Mouse (Mus musculus): ENCODE results near the gene Mttp. TPM values are rescaled to one million over a fixed set of nuclear protein-coding genes. Genes with fewer than 3 reads are reported as not detected.

The Mttp gene
- polyA plus RNA-seq (2015; fragmentation: Nextera tagmentation; extraction: Ambion mirVana): 41.6 and 64.3 TPM in 2 replicates

GRCm38 (mm10) chr3:138144642-138145171 lies at the start of gene Mttp:
Gene Mttp (minus strand): TSS chr3:138144968.
- peaks cover 3% of the 10 kb centered on the region; the same call in 1 of the 2 replicates for H3K36me3 ChIP-seq
- WGBS: 1% methylated on average over 8 of the region's 8 CpGs
- peak within 1 kb of the TSS; percentile 72 for H3K4me3 ChIP-seq (replicated peaks)
- H3K4me1 ChIP-seq: no peaks in the 10 kb centered on the region
- peak within 1 kb of the TSS; percentile 66 for H3K4me2 ChIP-seq
- H3K9me3 ChIP-seq: no peaks in the 10 kb centered on the region
- peak; percentile 32; the same call in 1 of the 2 replicates for ATAC-seq (ENCODE audit: insufficient read depth, low FRiP score, low read depth)
- peak within 1 kb of the TSS; percentile 100 for H3K27ac ChIP-seq
- peak within 1 kb of the TSS; percentile 73 for H3K9ac ChIP-seq
- no peaks in the 10 kb centered on the region for H3K27me3 ChIP-seq (replicated peaks)

GRCm38 (mm10) chr3:138193683-138194302 lies 49.0 kb upstream of the Mttp start, which contains the start of gene 4930579F01Rik:
Gene 4930579F01Rik (minus strand): TSS chr3:138193825.
- Histone ChIP-seq H3K4me1 (no peaks in the 10 kb centered on the region), H3K36me3 (no peaks in the 10 kb centered on the region), H3K4me3 (replicated peaks) (no peak within 1 kb of the TSS), H3K9me3 (no peaks in the 10 kb centered on the region), H3K9ac (no peak within 1 kb of the TSS), H3K4me2 (no peak within 1 kb of the TSS), H3K27me3 (replicated peaks) (no peaks in the 10 kb centered on the region), H3K27ac (no peak within 1 kb of the TSS)
- 78% methylated on average over 15 of the region's 15 CpGs for WGBS
- no peak for ATAC-seq (ENCODE audit: insufficient read depth, low FRiP score, low read depth)

GRCm38 (mm10) chr3:138192260-138192659 lies 47.5 kb upstream of the Mttp start:
- Histone ChIP-seq H3K36me3 (no peaks in the 10 kb centered on the region), H3K4me2 (no peak overlapping the region), H3K27ac (no peak overlapping the region), H3K27me3 (replicated peaks) (no peaks in the 10 kb centered on the region), H3K9me3 (no peaks in the 10 kb centered on the region), H3K4me1 (no peaks in the 10 kb centered on the region), H3K4me3 (replicated peaks) (no peak overlapping the region), H3K9ac (no peak overlapping the region)
- ATAC-seq (ENCODE audit: insufficient read depth, low FRiP score, low read depth): no peak
- WGBS: 62% methylated on average over 7 of the region's 7 CpGs

GRCm38 (mm10) chr3:138185995-138186930 lies 41.5 kb upstream of the Mttp start:
- H3K4me1 ChIP-seq: no peaks in the 10 kb centered on the region
- no peaks in the 10 kb centered on the region for H3K36me3 ChIP-seq
- H3K9ac ChIP-seq: no peak overlapping the region
- no peak for ATAC-seq (ENCODE audit: insufficient read depth, low FRiP score, low read depth)
- 83% methylated on average over 26 of the region's 26 CpGs for WGBS
- no peaks in the 10 kb centered on the region for H3K9me3 ChIP-seq
- no peaks in the 10 kb centered on the region for H3K27me3 ChIP-seq (replicated peaks)
- H3K27ac ChIP-seq: no peak overlapping the region
- no peak overlapping the region for H3K4me2 ChIP-seq
- no peak overlapping the region for H3K4me3 ChIP-seq (replicated peaks)

- Histone ChIP-seq H3K4me2 (no peak overlapping the region), H3K27ac (no peak overlapping the region), H3K27me3 (replicated peaks) (no peaks in the 10 kb centered on the region), H3K9ac (no peak overlapping the region), H3K36me3 (no peaks in the 10 kb centered on the region), H3K4me3 (replicated peaks) (no peak overlapping the region), H3K4me1 (no peaks in the 10 kb centered on the region), H3K9me3 (no peaks in the 10 kb centered on the region)
- WGBS: 33% methylated on average over 4 of the region's 4 CpGs
- ATAC-seq (ENCODE audit: insufficient read depth, low FRiP score, low read depth): 0 out of 2 replicates have a peak, but pooled peaks have one; percentile 35
Measured at GRCm38 (mm10) chr3:138185290-138185689, 40.5 kb upstream of the Mttp start.

- Histone ChIP-seq H3K27me3 (replicated peaks) (no peaks in the 10 kb centered on the region), H3K4me2 (no peak overlapping the region), H3K27ac (no peak overlapping the region), H3K9ac (no peak overlapping the region), H3K9me3 (no peaks in the 10 kb centered on the region), H3K4me1 (no peaks in the 10 kb centered on the region), H3K36me3 (no peaks in the 10 kb centered on the region), H3K4me3 (replicated peaks) (no peak overlapping the region)
- no peak for ATAC-seq (ENCODE audit: insufficient read depth, low FRiP score, low read depth)
- WGBS: 75% methylated on average over 7 of the region's 7 CpGs
Measured at GRCm38 (mm10) chr3:138183371-138183770, 38.6 kb upstream of the Mttp start.

- no peaks in the 10 kb centered on the region for H3K36me3 ChIP-seq
- H3K27me3 ChIP-seq (replicated peaks): no peaks in the 10 kb centered on the region
- ATAC-seq (ENCODE audit: insufficient read depth, low FRiP score, low read depth): no peak
- H3K4me2 ChIP-seq: no peak overlapping the region
- no peak overlapping the region for H3K9ac ChIP-seq
- H3K4me3 ChIP-seq (replicated peaks): no peak overlapping the region
- no peaks in the 10 kb centered on the region for H3K9me3 ChIP-seq
- no peak overlapping the region for H3K27ac ChIP-seq
- 80% methylated on average over 2 of the region's 2 CpGs for WGBS
- no peaks in the 10 kb centered on the region for H3K4me1 ChIP-seq
Measured at GRCm38 (mm10) chr3:138182019-138182418, 37.3 kb upstream of the Mttp start.

- no peak for ATAC-seq (ENCODE audit: insufficient read depth, low FRiP score, low read depth)
- WGBS: 55% methylated on average over 6 of the region's 6 CpGs
- no peak overlapping the region for H3K4me2 ChIP-seq
Measured at GRCm38 (mm10) chr3:138175551-138175950, 30.8 kb upstream of the Mttp start.

GRCm38 (mm10) chr3:138173291-138173690 lies 28.5 kb upstream of the Mttp start:
- H3K4me3 ChIP-seq (replicated peaks): no peak overlapping the region
- no peak for ATAC-seq (ENCODE audit: insufficient read depth, low FRiP score, low read depth)
- H3K36me3 ChIP-seq: no peaks in the 10 kb centered on the region
- H3K27me3 ChIP-seq (replicated peaks): no peaks in the 10 kb centered on the region
- WGBS: 78% methylated on average over 10 of the region's 10 CpGs
- no peaks in the 10 kb centered on the region for H3K4me1 ChIP-seq
- H3K27ac ChIP-seq: no peak overlapping the region
- no peak overlapping the region for H3K4me2 ChIP-seq
- H3K9ac ChIP-seq: no peak overlapping the region
- no peaks in the 10 kb centered on the region for H3K9me3 ChIP-seq

More at GRCm38 (mm10) chr3:138175551-138175950, 30.8 kb upstream of the Mttp start:
- H3K4me1 ChIP-seq: no peaks in the 10 kb centered on the region
- no peaks in the 10 kb centered on the region for H3K27me3 ChIP-seq (replicated peaks)
- no peak overlapping the region for H3K9ac ChIP-seq
- no peak overlapping the region for H3K4me3 ChIP-seq (replicated peaks)
- H3K36me3 ChIP-seq: no peaks in the 10 kb centered on the region
- no peak overlapping the region for H3K27ac ChIP-seq
- H3K9me3 ChIP-seq: no peaks in the 10 kb centered on the region

GRCm38 (mm10) chr3:138162553-138163183 lies 17.9 kb upstream of the Mttp start:
- Histone ChIP-seq H3K4me1 (no peaks in the 10 kb centered on the region), H3K4me3 (replicated peaks) (no peak overlapping the region), H3K9me3 (no peaks in the 10 kb centered on the region), H3K36me3 (no peaks in the 10 kb centered on the region), H3K27ac (no peak overlapping the region), H3K27me3 (replicated peaks) (no peaks in the 10 kb centered on the region), H3K9ac (no peak overlapping the region), H3K4me2 (no peak overlapping the region)
- no peak for ATAC-seq (ENCODE audit: insufficient read depth, low FRiP score, low read depth)
- 58% methylated on average over 4 of the region's 4 CpGs for WGBS

- H3K9ac ChIP-seq: no peak overlapping the region
- no peak overlapping the region for H3K4me3 ChIP-seq (replicated peaks)
- H3K4me2 ChIP-seq: no peak overlapping the region
- no peak overlapping the region for H3K27ac ChIP-seq
- H3K4me1 ChIP-seq: no peaks in the 10 kb centered on the region
- H3K27me3 ChIP-seq (replicated peaks): no peaks in the 10 kb centered on the region
- ATAC-seq (ENCODE audit: insufficient read depth, low FRiP score, low read depth): no peak
- no peaks in the 10 kb centered on the region for H3K36me3 ChIP-seq
- WGBS: 86% methylated on average over 10 of the region's 10 CpGs
- H3K9me3 ChIP-seq: no peaks in the 10 kb centered on the region
Measured at GRCm38 (mm10) chr3:138161623-138162022, 16.9 kb upstream of the Mttp start.
